Mouse (Mus musculus) heart, adult 18-20 months (tissue): Measurements from ENCODE around the gene Ndufa9. TPM values are rescaled to one million over a fixed set of nuclear protein-coding genes. Genes with fewer than 3 reads are reported as not detected.

Source experiments
- DNase-seq, 2 experiments: peaks; one replicate each; pipeline ENCODE4 v3.0.0; 2021 to 2022; ENCODE audit warnings: mixed read lengths in 1 of 2
- long read RNA-seq, 2 experiments: library from polyadenylated mRNA; stranded (forward); transcript quantifications; one replicate each; pipeline ENCODE4 v2.0.0; 2021
- total RNA-seq, 2 experiments: library from RNA; stranded (reverse); gene quantifications; 2 replicates each; pipeline ENCODE4 v1.2.3; 2021

Gene Ndufa9
- total RNA-seq = 100 to 1,000 TPM; 764 to 782 TPM
- long read RNA-seq, experiment 1, transcript Ndufa9-203 (11 exons, 1,445 nt) = major isoform, 472 of 517 reads
- long read RNA-seq, experiment 1, partial matches to known transcripts = 38 of 517 reads
- long read RNA-seq, experiment 1, other reads (novel, unspliced or antisense) = 7 of 517 reads
- long read RNA-seq, experiment 2, transcript Ndufa9-203 (11 exons, 1,445 nt) = major isoform, 282 of 305 reads
- long read RNA-seq, experiment 2, partial matches to known transcripts = 21 of 305 reads
- long read RNA-seq, experiment 2, other reads (novel, unspliced or antisense) = 2 of 305 reads

- DNase-seq = peak; percentile 95 to 99
Observed at GRCm38 (mm10) chr6:126848712-126849704, at the start of gene Ndufa9. Ndufa9 (minus strand) TSS chr6:126849136.

- no peak for DNase-seq
Observed at GRCm38 (mm10) chr6:126877118-126877517, 28.2 kb upstream of the Ndufa9 start.

- no peak for DNase-seq
Observed at GRCm38 (mm10) chr6:126852881-126853280, 3.9 kb upstream of the Ndufa9 start, which contains the start of gene Akap3. Akap3 (plus strand) TSS chr6:126853098.

- DNase-seq = no peak
Observed at GRCm38 (mm10) chr6:126836628-126837027, 12.3 kb downstream of the Ndufa9 start.

GRCm38 (mm10) chr6:126823087-126823486, 25.8 kb downstream of the Ndufa9 start:
- DNase-seq = no peak

GRCm38 (mm10) chr6:126816338-126816737, 32.6 kb downstream of the Ndufa9 start:
- no peak for DNase-seq

- DNase-seq = no peak
Observed at GRCm38 (mm10) chr6:126815206-126815750, 33.7 kb downstream of the Ndufa9 start.

- DNase-seq = no peak
Observed at GRCm38 (mm10) chr6:126811481-126811880, 37.5 kb downstream of the Ndufa9 start.

GRCm38 (mm10) chr6:126808561-126808960, 40.4 kb downstream of the Ndufa9 start:
- DNase-seq = no peak

- DNase-seq = peak in 1 of 2 experiments; percentile 6
Observed at GRCm38 (mm10) chr6:126808134-126808533, 40.8 kb downstream of the Ndufa9 start.

- DNase-seq = no peak
Observed at GRCm38 (mm10) chr6:126806783-126807182, 42.2 kb downstream of the Ndufa9 start.

GRCm38 (mm10) chr6:126802946-126803345, 46.0 kb downstream of the Ndufa9 start:
- DNase-seq = no peak

GRCm38 (mm10) chr6:126794751-126795150, 54.2 kb downstream of the Ndufa9 start:
- DNase-seq = no peak

GRCm38 (mm10) chr6:126793689-126794088, 55.2 kb downstream of the Ndufa9 start:
- no peak for DNase-seq

GRCm38 (mm10) chr6:126791964-126792363, 57.0 kb downstream of the Ndufa9 start:
- peak; percentile 7 to 15 for DNase-seq

- no peak for DNase-seq
Observed at GRCm38 (mm10) chr6:126791488-126791887, 57.4 kb downstream of the Ndufa9 start.

- DNase-seq = no peak
Observed at GRCm38 (mm10) chr6:126788863-126789262, 60.1 kb downstream of the Ndufa9 start.

- no peak for DNase-seq
Observed at GRCm38 (mm10) chr6:126784206-126784605, 64.7 kb downstream of the Ndufa9 start.

- no peak for DNase-seq
Observed at GRCm38 (mm10) chr6:126783651-126784066, 65.3 kb downstream of the Ndufa9 start.

GRCm38 (mm10) chr6:126783056-126783455, 65.9 kb downstream of the Ndufa9 start:
- no peak for DNase-seq

GRCm38 (mm10) chr6:126777889-126778288, 71.0 kb downstream of the Ndufa9 start:
- DNase-seq = no peak

GRCm38 (mm10) chr6:126773873-126774272, 75.1 kb downstream of the Ndufa9 start:
- DNase-seq = no peak

GRCm38 (mm10) chr6:126772326-126772725, 76.6 kb downstream of the Ndufa9 start:
- DNase-seq = peak in 1 of 2 experiments; percentile 8
